13 mouse cellular contexts compared by ENCODE assay signal in the genomic region with DNA sequence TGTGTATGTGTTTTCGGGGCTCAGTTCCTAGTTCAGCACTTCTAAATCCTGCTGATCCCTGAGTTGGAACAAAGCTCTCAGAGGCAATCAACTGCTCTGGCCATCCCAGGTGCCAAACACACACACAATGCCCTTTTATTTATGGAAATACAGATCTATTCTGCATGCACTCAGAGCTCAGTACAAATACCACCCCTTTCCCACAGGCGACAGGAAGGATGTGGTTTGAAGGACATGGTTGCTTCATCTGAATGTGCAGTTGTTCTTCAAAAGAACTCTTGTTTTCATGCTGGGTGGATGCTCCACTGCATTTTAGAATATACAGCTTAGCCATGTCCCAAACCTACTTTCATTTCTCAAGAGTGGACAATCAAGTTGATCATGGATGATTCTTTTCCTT.
DNase-seq lines count a peak whose midpoint lies in the region.
"Had no signal": no experiment of that assay in that cellular context is flagged by ENCODE, and none has a peak within 500 bp of the region (broad histone marks: within the 10 kb centered on the region; RNA-seq: fewer than 3 reads in every experiment).

No protein-coding gene starts in this region.

- H3K36me3 ChIP-seq in megakaryocyte, embryonic 14.5 days (replicated peaks; ENCODE audit: low read length) = no peaks in the 10 kb centered on the region
- H3K36me3 ChIP-seq: midbrain, embryonic 12.5 days; neural tube, embryonic 15.5 days had no signal

- no peaks in the 10 kb centered on the region for H3K27me3 ChIP-seq in megakaryocyte, embryonic 14.5 days (replicated peaks)
- H3K27me3 ChIP-seq: midbrain, embryonic 12.5 days; neural tube, embryonic 15.5 days had no signal

- peaks cover 25% of the 10 kb centered on the region for H3K4me1 ChIP-seq in megakaryocyte, embryonic 14.5 days
- H3K4me1 ChIP-seq: midbrain, embryonic 12.5 days; neural tube, embryonic 15.5 days had no signal

- peak; percentile 86 for DNase-seq in heart, adult 11 months
- no peak for DNase-seq in heart, postnatal 25 days (ENCODE audit: low spot score)
- peak; percentile 77 for DNase-seq in CD4-positive, CD25-positive, alpha-beta regulatory T cell, adult 2 months (ENCODE audit: low read depth, low spot score)
- DNase-seq in thymus, adult 18-20 months = peak; percentile 37 to 65
- no peak for DNase-seq in frontal cortex, postnatal 25 days (ENCODE audit: low spot score in 2 of 2)
- no peak for DNase-seq in gastrocnemius, postnatal 10 days
- no peak for DNase-seq in gastrocnemius, postnatal 14 days
- DNase-seq: cerebellum, adult 11-12 months; kidney, adult 18-20 months; right cerebral cortex, postnatal 4 days had no signal

- peak overlapping the region; percentile 81 for H3K4me3 ChIP-seq in megakaryocyte, embryonic 14.5 days (replicated peaks)
- H3K4me3 ChIP-seq: midbrain, embryonic 12.5 days; neural tube, embryonic 15.5 days had no signal

- H3K9me3 ChIP-seq in megakaryocyte, embryonic 14.5 days = no peaks in the 10 kb centered on the region
- H3K9me3 ChIP-seq: midbrain, embryonic 12.5 days; neural tube, embryonic 15.5 days had no signal

- intact Hi-C loops in heart, postnatal 25 days (cut with DNase I) = loop anchor here (10.0 kb wide), 1 partner anchor 279 kb away; no protein-coding TSS in a partner anchor
- intact Hi-C loops in gastrocnemius, postnatal 14 days (cut with DNase I; ENCODE audit: low total_unique reads) = no loop called here

Comparison
In these comparisons a context has a peak if more than half of its experiments do, and no peak if none do; other contexts are left out.
1. DNase-seq: peak in heart, adult 11 months (single experiment), CD4-positive, CD25-positive, alpha-beta regulatory T cell, adult 2 months (single experiment) and thymus, adult 18-20 months (2 of 2); none in heart, postnatal 25 days (single experiment), frontal cortex, postnatal 25 days (0 of 2), gastrocnemius, postnatal 10 days (single experiment) and gastrocnemius, postnatal 14 days (single experiment).